Mouse (Mus musculus) liver, embryonic 16.5 days (tissue): Measurements from ENCODE around the gene Rasgrf2. TPM values are rescaled to one million over a fixed set of nuclear protein-coding genes. Genes with fewer than 3 reads are reported as not detected.

Experiments
- ATAC-seq: fragments of 200-750 bp; cut with Nextera tagmentation; 2 replicates; pipeline ENCODE4 v1.8.0; 2017; ENCODE audit warnings: low read depth, mild to moderate bottlenecking, moderate number of reproducible peaks, moderate library complexity
- H3K27ac ChIP-seq: fragments of 300-500 bp; sonication (generic); 2 replicates; pipeline ENCODE4 v1.5.1; 2014; ENCODE audit warnings: mild to moderate bottlenecking, low read length
- H3K27me3 ChIP-seq: fragments of 300-500 bp; sonication (generic); 2 replicates; pipeline ENCODE4 v1.6.1; 2014; ENCODE audit warnings: low read depth, low read length, mixed read lengths; ENCODE audit not compliant: control insufficient read depth, insufficient read depth
- H3K36me3 ChIP-seq: fragments of 300-500 bp; sonication (generic); 2 replicates; pipeline ENCODE4 v1.6.1; 2014; ENCODE audit warnings: mild to moderate bottlenecking; ENCODE audit not compliant: control insufficient read depth, insufficient read depth
- H3K4me1 ChIP-seq: fragments of 300-500 bp; sonication (generic); 2 replicates; pipeline ENCODE4 v1.6.1; 2014; ENCODE audit warnings: low read depth, low read length, mixed read lengths; ENCODE audit not compliant: control insufficient read depth
- H3K4me2 ChIP-seq: fragments of 300-500 bp; sonication (generic); 2 replicates; pipeline ENCODE4 v1.6.1; 2014; ENCODE audit warnings: low read depth, low read length, mixed read lengths
- H3K4me3 ChIP-seq: fragments of 300-500 bp; sonication (generic); 2 replicates; pipeline ENCODE4 v1.5.1; 2014; ENCODE audit warnings: low read depth, mild to moderate bottlenecking, low read length
- H3K9ac ChIP-seq: fragments of 300-500 bp; sonication (generic); 2 replicates; pipeline ENCODE4 v1.6.1; 2014; ENCODE audit warnings: low read depth, low read length
- H3K9me3 ChIP-seq: fragments of 300-500 bp; sonication (generic); replicated peaks from 2 replicates; pipeline ENCODE4 v1.6.1; 2016; ENCODE audit warnings: low read length; ENCODE audit not compliant: control insufficient read depth
- WGBS: fragments of 180-500 bp; shearing (Covaris S2); extraction: QIAGEN DNeasy Blood & Tissue Kit; methylation state at CpG from one replicate; pipeline ENCODE4 v1.1.7; 2014; ENCODE audit not compliant: insufficient replicate concordance; 5-methylcytosine and 5-hydroxymethylcytosine counted together
- polyA plus RNA-seq: library from polyadenylated mRNA; unstranded; fragments of >200 nt; fragmentation: Nextera tagmentation; extraction: Ambion mirVana; gene quantifications from 2 replicates; pipeline ENCODE4 v1.2.1, GENCODE M21; 2015

Rasgrf2 gene
- polyA plus RNA-seq, 1 experiment from 2014 or later = 0.02 TPM

DNA sequence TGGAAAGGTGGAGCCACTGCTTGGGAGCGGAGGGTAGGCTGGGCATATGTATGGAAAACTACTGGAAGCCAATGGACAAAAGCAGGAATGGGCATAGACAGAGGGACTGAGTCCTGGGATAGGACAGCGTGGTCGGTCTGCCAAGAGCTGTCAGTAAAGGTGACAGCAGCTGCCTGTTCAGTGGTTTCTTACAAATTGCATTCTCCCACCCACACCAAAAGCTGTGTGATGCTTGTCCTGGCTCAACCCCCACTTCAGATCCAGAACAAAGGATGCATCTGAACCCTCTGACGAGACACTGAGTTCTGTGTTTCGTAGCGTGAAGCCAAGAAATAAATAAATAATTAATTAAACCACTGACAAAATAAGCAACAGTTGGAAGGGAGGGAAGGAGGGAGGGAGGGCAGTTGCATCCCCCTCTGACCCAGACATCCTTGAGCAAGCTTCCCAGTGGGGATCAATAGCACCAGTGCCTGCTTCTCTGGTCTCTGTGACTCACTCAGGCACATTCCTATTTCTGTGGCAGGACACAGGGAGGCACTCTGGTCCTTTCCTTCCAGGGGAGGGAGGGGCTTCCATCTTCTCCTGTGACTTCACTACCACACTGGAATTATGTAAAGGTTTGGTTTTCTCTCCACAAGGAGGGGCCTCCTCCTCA, 215.7 kb downstream of the Rasgrf2 start:
- H3K4me2 ChIP-seq = no peak overlapping the region
- no peak overlapping the region for H3K4me3 ChIP-seq
- no peak for ATAC-seq
- H3K9ac ChIP-seq = no peak overlapping the region
- no peaks in the 10 kb centered on the region for H3K36me3 ChIP-seq
- no peaks in the 10 kb centered on the region for H3K9me3 ChIP-seq
- no peak overlapping the region for H3K27ac ChIP-seq
- H3K27me3 ChIP-seq = no peaks in the 10 kb centered on the region
- WGBS = 54% methylated on average over 6 of the region's 6 CpGs
- no peaks in the 10 kb centered on the region for H3K4me1 ChIP-seq

DNA sequence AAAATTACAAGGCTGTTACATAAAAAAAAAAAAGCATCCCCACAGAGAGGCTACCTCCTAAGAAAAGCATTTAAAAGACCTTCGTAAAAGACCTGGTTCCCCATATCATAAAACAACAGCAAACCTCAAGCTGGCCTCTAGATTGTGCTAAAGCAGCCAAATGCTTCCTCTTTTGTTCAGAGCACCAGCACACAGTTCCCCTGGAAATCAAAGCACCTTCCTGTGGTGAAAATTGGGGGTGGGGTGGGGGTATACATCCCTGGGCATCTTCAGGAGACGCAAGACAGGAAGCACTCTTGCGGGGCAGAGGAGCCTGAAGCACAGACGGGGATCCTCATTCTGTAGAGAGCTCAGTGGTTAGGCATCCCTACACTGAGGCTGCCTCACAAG, 216.3 kb downstream of the Rasgrf2 start:
- H3K27ac ChIP-seq = no peak overlapping the region
- no peak overlapping the region for H3K4me2 ChIP-seq
- no peak overlapping the region for H3K9ac ChIP-seq
- H3K9me3 ChIP-seq = no peaks in the 10 kb centered on the region
- H3K4me1 ChIP-seq = no peaks in the 10 kb centered on the region
- ATAC-seq = no peak
- 19% methylated on average over 4 of the region's 4 CpGs for WGBS
- no peaks in the 10 kb centered on the region for H3K27me3 ChIP-seq
- no peak overlapping the region for H3K4me3 ChIP-seq
- no peaks in the 10 kb centered on the region for H3K36me3 ChIP-seq

DNA sequence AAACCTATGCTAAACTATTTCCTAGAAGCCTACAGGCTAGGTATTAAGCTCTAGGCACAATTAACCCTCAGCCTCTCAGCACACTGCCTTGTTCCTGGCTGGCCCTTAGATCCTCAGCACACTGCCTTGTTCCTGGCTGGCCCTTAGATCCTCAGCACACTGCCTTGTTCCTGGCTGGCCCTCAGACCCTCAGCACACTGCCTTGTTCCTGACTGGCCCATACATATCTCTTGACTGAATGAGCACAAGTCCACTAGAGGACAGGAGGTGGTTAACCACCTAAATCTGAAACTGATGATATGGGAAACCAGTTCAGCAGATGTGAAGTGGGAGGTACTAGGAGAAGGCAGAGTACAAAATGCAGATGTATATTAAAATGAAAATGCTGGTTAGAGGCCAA, 219.8 kb downstream of the Rasgrf2 start:
- no peaks in the 10 kb centered on the region for H3K27me3 ChIP-seq
- no peak overlapping the region for H3K9ac ChIP-seq
- no peak overlapping the region for H3K4me3 ChIP-seq
- H3K4me1 ChIP-seq = no peaks in the 10 kb centered on the region
- no peak overlapping the region for H3K27ac ChIP-seq
- H3K4me2 ChIP-seq = no peak overlapping the region
- H3K36me3 ChIP-seq = no peaks in the 10 kb centered on the region
- no peak for ATAC-seq
- no peaks in the 10 kb centered on the region for H3K9me3 ChIP-seq

DNA sequence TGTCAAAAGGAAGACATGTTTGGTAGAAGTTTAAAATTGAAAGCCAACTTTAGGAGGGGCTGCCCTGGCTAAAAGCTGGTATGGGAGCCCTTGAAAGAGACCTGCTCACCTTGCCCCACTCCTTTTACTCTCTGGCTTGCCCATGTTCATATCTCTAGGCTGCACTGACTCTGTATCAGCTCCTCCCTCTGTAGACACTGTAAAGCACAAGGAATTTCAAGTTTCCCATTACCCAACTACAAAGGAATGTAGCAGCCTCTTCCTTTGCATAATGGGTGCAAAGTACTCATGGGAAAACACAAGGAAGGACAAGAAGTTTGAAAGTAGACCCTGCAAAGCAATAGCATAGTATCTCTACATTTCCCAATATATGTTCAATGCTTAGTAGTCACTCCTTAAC, 220.2 kb downstream of the Rasgrf2 start:
- ATAC-seq = no peak
- H3K9ac ChIP-seq = no peak overlapping the region
- H3K27me3 ChIP-seq = no peaks in the 10 kb centered on the region
- no peaks in the 10 kb centered on the region for H3K4me1 ChIP-seq
- H3K36me3 ChIP-seq = no peaks in the 10 kb centered on the region
- H3K4me2 ChIP-seq = no peak overlapping the region
- H3K9me3 ChIP-seq = no peaks in the 10 kb centered on the region
- no peak overlapping the region for H3K27ac ChIP-seq
- no peak overlapping the region for H3K4me3 ChIP-seq

DNA sequence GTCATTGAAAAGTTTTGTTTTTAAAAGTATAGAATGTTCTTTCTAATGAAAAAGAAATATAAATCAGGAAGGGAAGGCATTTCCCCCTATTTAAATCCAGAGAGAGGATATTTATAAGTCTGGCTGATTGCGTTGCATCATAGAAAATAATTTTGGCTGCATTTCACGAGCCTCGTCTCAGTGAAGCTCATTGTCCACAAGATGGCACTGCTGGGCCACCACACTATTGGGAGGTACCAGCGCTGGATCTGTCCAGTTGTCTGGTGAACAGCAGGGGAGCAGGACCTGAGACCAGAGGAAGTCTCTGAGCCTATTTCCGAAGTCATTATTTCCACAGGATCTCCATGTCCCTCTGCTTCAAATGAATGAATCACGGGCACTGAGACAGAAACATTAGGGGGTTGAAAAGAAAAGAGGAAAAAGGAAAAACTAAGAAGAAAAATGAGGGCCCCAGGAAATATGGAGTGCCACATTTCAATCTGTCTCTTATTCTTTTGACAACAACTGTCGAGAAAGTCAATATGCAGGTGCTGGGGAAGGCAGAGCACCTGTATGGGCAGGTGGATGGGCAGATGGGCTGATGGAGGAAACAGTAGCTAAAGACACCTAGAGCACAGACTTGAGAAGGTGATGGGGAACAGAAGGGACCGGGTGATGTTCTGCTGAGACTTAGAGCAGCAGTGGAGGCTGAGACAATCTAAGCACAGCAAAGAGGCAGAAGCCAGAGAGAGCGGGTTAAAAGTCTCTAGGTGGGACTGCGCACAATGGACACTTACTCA, 223.1 kb downstream of the Rasgrf2 start:
- no peak for ATAC-seq
- no peak overlapping the region for H3K4me3 ChIP-seq
- no peaks in the 10 kb centered on the region for H3K9me3 ChIP-seq
- no peak overlapping the region for H3K4me2 ChIP-seq
- no peak overlapping the region for H3K9ac ChIP-seq
- no peaks in the 10 kb centered on the region for H3K4me1 ChIP-seq
- no peaks in the 10 kb centered on the region for H3K36me3 ChIP-seq
- H3K27me3 ChIP-seq = no peaks in the 10 kb centered on the region
- no peak overlapping the region for H3K27ac ChIP-seq
- WGBS = 30% methylated on average over 10 of the region's 10 CpGs

DNA sequence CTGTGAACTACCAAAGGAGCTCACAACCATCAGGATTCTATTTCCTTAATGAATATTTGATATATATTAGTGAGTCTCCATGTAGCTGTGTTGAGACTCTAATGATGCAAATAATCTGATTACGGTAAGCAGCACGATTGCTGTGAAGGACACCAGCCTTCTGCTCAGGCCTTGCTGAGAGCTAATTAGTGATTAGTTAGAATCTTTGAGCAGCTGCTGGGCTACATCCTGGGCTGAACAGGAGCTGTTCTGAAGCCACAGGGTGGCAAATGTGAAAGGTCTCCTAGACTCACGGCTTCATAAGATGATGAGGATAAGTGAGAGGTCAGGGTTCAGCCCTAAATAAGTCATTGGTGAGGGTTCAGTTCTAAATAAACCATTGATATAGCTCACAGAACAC, 225.1 kb downstream of the Rasgrf2 start:
- no peak for ATAC-seq
- Histone ChIP-seq H3K36me3 (no peaks in the 10 kb centered on the region), H3K27me3 (no peaks in the 10 kb centered on the region), H3K9me3 (no peaks in the 10 kb centered on the region), H3K9ac (no peak overlapping the region), H3K27ac (no peak overlapping the region), H3K4me1 (no peaks in the 10 kb centered on the region), H3K4me3 (no peak overlapping the region), H3K4me2 (no peak overlapping the region)
- WGBS = 65% methylated on average over 3 of the region's 3 CpGs

DNA sequence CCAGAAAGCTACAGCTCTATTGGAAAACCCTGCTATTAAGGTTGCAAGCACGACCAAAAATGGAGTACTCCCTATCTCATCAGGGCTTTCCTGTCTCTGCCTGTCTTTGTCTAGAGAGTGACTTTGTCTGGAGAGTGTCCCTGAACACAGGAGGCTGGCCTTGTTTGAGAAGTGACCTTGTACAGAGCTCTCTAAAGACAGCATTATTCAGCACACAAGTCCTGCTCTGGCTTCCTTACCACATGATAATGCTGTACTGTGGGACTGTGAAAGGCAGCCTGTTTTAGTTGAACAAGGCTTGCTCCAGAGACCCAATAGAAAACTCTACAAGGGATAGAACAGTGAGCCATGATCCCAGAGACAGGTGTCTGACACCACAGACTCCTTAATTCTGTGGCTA, 235.0 kb downstream of the Rasgrf2 start:
- Histone ChIP-seq H3K4me2 (no peak overlapping the region), H3K27me3 (no peaks in the 10 kb centered on the region), H3K4me3 (no peak overlapping the region), H3K27ac (no peak overlapping the region), H3K9me3 (no peaks in the 10 kb centered on the region), H3K4me1 (no peaks in the 10 kb centered on the region), H3K9ac (no peak overlapping the region), H3K36me3 (no peaks in the 10 kb centered on the region)
- 35% methylated on average over 1 of the region's 1 CpGs for WGBS
- ATAC-seq = no peak

DNA sequence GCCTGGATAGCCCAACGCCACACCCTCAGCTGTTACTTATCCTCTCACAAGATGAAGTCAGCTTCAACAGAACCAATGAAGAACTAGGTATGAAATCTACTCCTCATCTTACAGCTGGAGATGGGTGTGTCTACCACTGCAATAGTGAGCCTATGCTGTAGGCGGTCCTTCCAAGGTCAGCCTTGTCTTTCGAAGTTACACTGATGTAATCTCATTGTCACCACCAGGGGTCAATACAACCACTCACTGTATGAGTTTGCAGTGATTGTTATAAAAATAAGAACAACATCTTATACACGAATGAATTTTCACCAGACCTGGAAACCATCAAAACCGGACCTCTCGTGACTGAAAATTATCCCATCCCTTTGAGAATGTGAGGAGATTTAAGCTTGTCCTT, 238.3 kb downstream of the Rasgrf2 start:
- ATAC-seq = no peak
- Histone ChIP-seq H3K4me3 (no peak overlapping the region), H3K9ac (no peak overlapping the region), H3K9me3 (no peaks in the 10 kb centered on the region), H3K4me2 (no peak overlapping the region), H3K27ac (no peak overlapping the region), H3K36me3 (no peaks in the 10 kb centered on the region), H3K27me3 (no peaks in the 10 kb centered on the region), H3K4me1 (no peaks in the 10 kb centered on the region)
- 46% methylated on average over 6 of the region's 6 CpGs for WGBS

DNA sequence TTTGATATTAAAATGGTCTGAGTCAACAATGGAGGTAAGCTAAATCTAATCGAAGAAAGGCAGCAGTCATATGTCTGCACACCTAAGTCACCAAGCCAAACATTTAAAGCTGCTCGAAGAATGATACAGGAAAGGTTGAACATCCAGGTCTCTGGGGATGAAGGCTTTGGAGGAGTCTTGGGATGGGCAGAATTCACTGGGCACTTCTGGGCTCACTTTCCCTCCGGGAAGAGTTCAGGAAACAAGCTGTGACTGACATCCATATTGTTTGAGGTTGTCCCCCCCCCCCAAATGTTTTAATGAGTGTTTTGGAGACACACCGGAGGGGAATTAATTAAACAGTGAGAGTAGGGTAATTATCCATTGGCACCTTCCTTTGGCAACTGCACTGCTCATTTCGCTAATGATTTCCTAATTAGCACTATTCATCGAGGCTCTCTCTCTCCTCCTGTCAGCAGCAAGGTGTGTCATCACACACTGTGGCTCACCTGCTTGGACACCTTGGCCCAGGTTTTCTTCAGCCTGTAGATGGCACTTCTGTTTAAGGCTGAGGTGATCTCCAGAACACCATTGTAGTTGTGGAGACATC, 241.3 kb downstream of the Rasgrf2 start:
- Histone ChIP-seq H3K4me2 (no peak overlapping the region), H3K9me3 (no peaks in the 10 kb centered on the region), H3K36me3 (no peaks in the 10 kb centered on the region), H3K27ac (no peak overlapping the region), H3K4me3 (no peak overlapping the region), H3K4me1 (no peaks in the 10 kb centered on the region), H3K27me3 (no peaks in the 10 kb centered on the region), H3K9ac (no peak overlapping the region)
- WGBS = 67% methylated on average over 6 of the region's 6 CpGs
- no peak for ATAC-seq
